Mouse (Mus musculus) liver, embryonic 14.5 days (tissue): Measurements from ENCODE around the gene Ext2.

Source experiments
- CTCF ChIP-seq: IDR thresholded peaks from 2 replicates; pipeline ENCODE4 v1.5.1; 2016; ENCODE audit warnings: antibody characterized with exemption, low read depth, control low read depth
- EP300 ChIP-seq: IDR thresholded peaks from 2 replicates; pipeline ENCODE4 v1.6.1; 2016; ENCODE audit warnings: antibody characterized with exemption, low read depth

GRCm38 (mm10) chr2:93813343-93813742, 9.0 kb downstream of the Ext2 start:
- TF ChIP-seq CTCF, result no peak
- no peak for TF ChIP-seq EP300
